22 mouse cellular contexts compared by ENCODE assay signal in genomic region chr3:139950016-139950705, GRCm38 (mm10).
DNase-seq lines count a peak whose midpoint lies in the region; ATAC-seq and TF ChIP-seq lines count a peak whose summit lies in the region.
"Had no signal": no experiment of that assay in that cellular context is flagged by ENCODE, and none has a peak within 500 bp of the region (broad histone marks: within the 10 kb centered on the region; RNA-seq: fewer than 3 reads in every experiment).

No protein-coding gene starts in this region.

- H3K4me2 ChIP-seq in forebrain, postnatal 0 days (ENCODE audit: low read depth): no peak overlapping the region
- no peak overlapping the region for H3K4me2 ChIP-seq in forebrain, embryonic 14.5 days (ENCODE audit: low read length)
- H3K4me2 ChIP-seq in lung, embryonic 14.5 days: no peak overlapping the region
- H3K4me2 ChIP-seq: hindbrain, embryonic 15.5 days; kidney, embryonic 15.5 days; liver, embryonic 11.5 days had no signal

- no peak overlapping the region for H3K27ac ChIP-seq in forebrain, postnatal 0 days (ENCODE audit: low read depth, low read length)
- no peak overlapping the region for H3K27ac ChIP-seq in forebrain, embryonic 14.5 days (ENCODE audit: low read depth, low read length)
- no peak overlapping the region for H3K27ac ChIP-seq in lung, embryonic 14.5 days (ENCODE audit: low read depth)
- H3K27ac ChIP-seq: hindbrain, embryonic 15.5 days; kidney, embryonic 15.5 days; left cerebral cortex, adult 2 months had no signal

- 64% methylated on average over 8 of the region's 8 CpGs for WGBS in forebrain, postnatal 0 days
- WGBS in forebrain, embryonic 14.5 days: 89% methylated on average over 8 of the region's 8 CpGs
- 66% methylated on average over 8 of the region's 8 CpGs for WGBS in lung, embryonic 14.5 days

- no peak overlapping the region for H3K9ac ChIP-seq in forebrain, postnatal 0 days
- H3K9ac ChIP-seq in forebrain, embryonic 14.5 days (ENCODE audit: low read length): no peak overlapping the region
- no peak overlapping the region for H3K9ac ChIP-seq in lung, embryonic 14.5 days
- H3K9ac ChIP-seq: hindbrain, embryonic 15.5 days; kidney, embryonic 15.5 days had no signal

- DNase-seq in forebrain, postnatal 0 days: peak; percentile 19
- no peak for DNase-seq in forebrain, embryonic 14.5 days (ENCODE audit: low spot score)
- DNase-seq in lung, embryonic 14.5 days: peak; percentile 19
- no peak for DNase-seq in lung, postnatal 4 days
- DNase-seq in cerebellum, adult 8-10 months: peak; percentile 27
- no peak for DNase-seq in gastrocnemius, adult 18-20 months (ENCODE audit: low spot score)
- no peak for DNase-seq in right cerebral cortex, postnatal 4 days
- DNase-seq: adrenal gland, postnatal 10 days; gastrocnemius, postnatal 14 days; heart, adult 18-20 months; heart, postnatal 36 days; lung, adult 18-20 months; lung, postnatal 36 days; thymus, postnatal 25 days had no signal

- H3K4me1 ChIP-seq in forebrain, postnatal 0 days (ENCODE audit: insufficient read depth): no peaks in the 10 kb centered on the region
- H3K4me1 ChIP-seq in forebrain, embryonic 14.5 days (ENCODE audit: control insufficient read depth, insufficient read depth, low read length): no peaks in the 10 kb centered on the region
- H3K4me1 ChIP-seq in lung, embryonic 14.5 days (ENCODE audit: insufficient read depth): no peaks in the 10 kb centered on the region
- H3K4me1 ChIP-seq: hindbrain, embryonic 15.5 days; kidney, embryonic 15.5 days had no signal

- H3K9me3 ChIP-seq in forebrain, postnatal 0 days (ENCODE audit: low read length): no peaks in the 10 kb centered on the region
- H3K9me3 ChIP-seq in forebrain, embryonic 14.5 days (replicated peaks; ENCODE audit: control insufficient read depth, low read length): no peaks in the 10 kb centered on the region
- H3K9me3 ChIP-seq in lung, embryonic 14.5 days (ENCODE audit: low read depth, low read length): no peaks in the 10 kb centered on the region
- H3K9me3 ChIP-seq: hindbrain, embryonic 15.5 days; kidney, embryonic 15.5 days had no signal

- H3K4me3 ChIP-seq in forebrain, postnatal 0 days (ENCODE audit: low read depth, low read length): no peak overlapping the region
- H3K4me3 ChIP-seq in forebrain, embryonic 14.5 days (ENCODE audit: low read depth, low read length): no peak overlapping the region
- no peak overlapping the region for H3K4me3 ChIP-seq in lung, embryonic 14.5 days (ENCODE audit: low read depth, low read length)
- H3K4me3 ChIP-seq: erythroblast, embryonic 14.5 days; hindbrain, embryonic 15.5 days; kidney, embryonic 15.5 days; left cerebral cortex, adult 2 months had no signal

- no peaks in the 10 kb centered on the region for H3K27me3 ChIP-seq in forebrain, postnatal 0 days (ENCODE audit: insufficient read depth, low read length)
- no peaks in the 10 kb centered on the region for H3K27me3 ChIP-seq in forebrain, embryonic 14.5 days (replicated peaks; ENCODE audit: control insufficient read depth, insufficient read depth, low read length)
- H3K27me3 ChIP-seq in lung, embryonic 14.5 days (ENCODE audit: insufficient read depth, low read length): no peaks in the 10 kb centered on the region
- H3K27me3 ChIP-seq: hindbrain, embryonic 15.5 days; kidney, embryonic 15.5 days; Patski had no signal

- ATAC-seq in forebrain, postnatal 0 days: peak; percentile 51; the same call in 1 of the 2 replicates
- ATAC-seq in forebrain, embryonic 14.5 days: no peak
- ATAC-seq in lung, embryonic 14.5 days (ENCODE audit: insufficient read depth): no peak
- ATAC-seq: CD4-positive, CD25-positive, alpha-beta regulatory T cell, adult 4 months; intestine, embryonic 16.5 days; Patski had no signal

- no peak for TF ChIP-seq CTCF in forebrain, postnatal 0 days (IDR thresholded peaks at IDR 0.05; ENCODE audit: low read depth)
- no peak for TF ChIP-seq CTCF in lung, embryonic 14.5 days (IDR thresholded peaks at IDR 0.05; ENCODE audit: low read depth)

- no peaks in the 10 kb centered on the region for H3K36me3 ChIP-seq in forebrain, postnatal 0 days (ENCODE audit: insufficient read depth)
- H3K36me3 ChIP-seq in forebrain, embryonic 14.5 days (ENCODE audit: control insufficient read depth, insufficient read depth, low read length): no peaks in the 10 kb centered on the region
- no peaks in the 10 kb centered on the region for H3K36me3 ChIP-seq in lung, embryonic 14.5 days (ENCODE audit: insufficient read depth)
- H3K36me3 ChIP-seq: hindbrain, embryonic 15.5 days; kidney, embryonic 15.5 days had no signal

Comparison
In these comparisons a context has a peak if more than half of its experiments do, and no peak if none do; other contexts are left out.
1. DNase-seq: peak in forebrain, postnatal 0 days (single experiment), lung, embryonic 14.5 days (single experiment) and cerebellum, adult 8-10 months (single experiment); none in forebrain, embryonic 14.5 days (single experiment), lung, postnatal 4 days (0 of 2), gastrocnemius, adult 18-20 months (single experiment) and right cerebral cortex, postnatal 4 days (single experiment).